Comparison of ENCODE assay signal across 9 mouse cellular contexts in genomic region chr8:64826461-64826860, GRCm38 (mm10). TPM values are rescaled to one million over a fixed set of nuclear protein-coding genes. Genes with fewer than 3 reads are reported as not detected.
DNase-seq lines count a peak whose midpoint lies in the region; ATAC-seq lines count a peak whose summit lies in the region.
"Had no signal": no experiment of that assay in that cellular context is flagged by ENCODE, and none has a peak within 500 bp of the region (broad histone marks: within the 10 kb centered on the region; RNA-seq: fewer than 3 reads in every experiment).

No protein-coding gene starts in this region.

- 46% methylated on average over 8 of the region's 8 CpGs for whole genome bisulfite sequencing in heart, embryonic 16.5 days
- WGBS in kidney, embryonic 16.5 days: 62% methylated on average over 8 of the region's 8 CpGs

- no peak overlapping the region for H3K4me3 ChIP-seq in heart, embryonic 16.5 days (ENCODE audit: low read length)
- no peak overlapping the region for H3K4me3 ChIP-seq in kidney, embryonic 16.5 days (ENCODE audit: low read length)
- H3K4me3 ChIP-seq: limb, embryonic 13.5 days had no signal

- peaks cover 5% of the 10 kb centered on the region; the same call in 1 of the 2 replicates for H3K36me3 ChIP-seq in heart, embryonic 16.5 days (ENCODE audit: control insufficient read depth, insufficient read depth)
- H3K36me3 ChIP-seq in kidney, embryonic 16.5 days (ENCODE audit: insufficient read depth, low read length): peaks cover 20% of the 10 kb centered on the region

- H3K4me2 ChIP-seq in heart, embryonic 16.5 days (ENCODE audit: low read depth, low read length): no peak overlapping the region
- no peak overlapping the region for H3K4me2 ChIP-seq in kidney, embryonic 16.5 days (replicated peaks; ENCODE audit: low read depth, low read length)
- H3K4me2 ChIP-seq: limb, embryonic 13.5 days had no signal

- H3K4me1 ChIP-seq in heart, embryonic 16.5 days (ENCODE audit: control insufficient read depth, insufficient read depth, low read length): peaks cover 8% of the 10 kb centered on the region
- H3K4me1 ChIP-seq in kidney, embryonic 16.5 days (ENCODE audit: insufficient read depth, low read length): peaks cover under 1% of the 10 kb centered on the region; the same call in 1 of the 2 replicates

- H3K27me3 ChIP-seq in heart, embryonic 16.5 days (ENCODE audit: control insufficient read depth, insufficient read depth, low read length): no peaks in the 10 kb centered on the region
- no peaks in the 10 kb centered on the region for H3K27me3 ChIP-seq in kidney, embryonic 16.5 days (ENCODE audit: insufficient read depth, low read length)
- H3K27me3 ChIP-seq: limb, embryonic 13.5 days had no signal

- DNase-seq in heart, adult 8-10 months (ENCODE audit: low spot score): no peak
- DNase-seq in 3T3-L1 (ENCODE audit: low read depth, low spot score): peak; percentile 44
- DNase-seq in R1 (ENCODE audit: low read depth, low spot score): peak; percentile 44
- no peak for DNase-seq in right cerebral cortex, adult 2 months (ENCODE audit: low spot score in 2 of 2)
- no peak for DNase-seq in cerebellum, adult 9-11 months
- no peak for DNase-seq in spleen, postnatal 10 days (ENCODE audit: low spot score in 2 of 2)

- H3K9ac ChIP-seq in heart, embryonic 16.5 days (ENCODE audit: low read length): no peak overlapping the region; the same call in 1 of the 2 replicates
- H3K9ac ChIP-seq in kidney, embryonic 16.5 days (replicated peaks; ENCODE audit: low read length): no peak overlapping the region
- H3K9ac ChIP-seq: limb, embryonic 13.5 days had no signal

- H3K9me3 ChIP-seq in heart, embryonic 16.5 days (replicated peaks; ENCODE audit: control insufficient read depth, low read length): no peaks in the 10 kb centered on the region
- no peaks in the 10 kb centered on the region for H3K9me3 ChIP-seq in kidney, embryonic 16.5 days (ENCODE audit: low read length)

- no peak overlapping the region for H3K27ac ChIP-seq in heart, embryonic 16.5 days (ENCODE audit: low read length)
- H3K27ac ChIP-seq in kidney, embryonic 16.5 days (ENCODE audit: low read length): peak overlapping the region; percentile 70; the same call in 1 of the 2 replicates
- H3K27ac ChIP-seq: limb, embryonic 13.5 days had no signal

- peak; percentile 47; the same call in 1 of the 2 replicates for ATAC-seq in heart, embryonic 16.5 days (replicated peaks; ENCODE audit: extremely low read depth, insufficient read depth, low FRiP score)
- ATAC-seq in kidney, embryonic 16.5 days (ENCODE audit: low FRiP score, low TSS enrichment): 0 out of 2 replicates have a peak, but pooled peaks have one; percentile 32

RNA-seq across cellular contexts. Expression of gene Klhl2, which starts 23.4 kb away (rescaled TPM):
- polyA plus RNA-seq in heart, embryonic 16.5 days (2015; fragmentation: Nextera tagmentation; extraction: Ambion mirVana): 3.6 and 7.5 TPM in 2 replicates
- 10 to 100 TPM; 17.2 to 18.3 (median 17.6) TPM for total RNA-seq in heart, adult 8-10 months (2022)
- 6.7 and 6.9 TPM in 2 replicates for polyA plus RNA-seq in kidney, embryonic 16.5 days (2015; fragmentation: Nextera tagmentation; extraction: Ambion mirVana)

Comparison
In these comparisons a context has a peak if more than half of its experiments do, and no peak if none do; other contexts are left out.
1. DNase-seq: peak in 3T3-L1 (single experiment) and R1 (single experiment); none in heart, adult 8-10 months (single experiment), right cerebral cortex, adult 2 months (0 of 2), cerebellum, adult 9-11 months (single experiment) and spleen, postnatal 10 days (0 of 2).